Mouse (Mus musculus): ENCODE data around the gene Slc2a5.

GRCm38 (mm10) chr4:150181304-150181703 is 62.2 kb downstream of the Slc2a5 start:
- no peak for TF ChIP-seq EP300 (IDR thresholded peaks at IDR 0.05; ENCODE audit: low read depth)
- peak; percentile 52 for TF ChIP-seq CTCF (IDR thresholded peaks at IDR 0.05; ENCODE audit: low read depth)

Measured in liver, embryonic 14.5 days (tissue).